Mouse (Mus musculus) ES-Bruce4 (cell line): ENCODE measurements around the gene Morn3. TPM values are rescaled to one million over a fixed set of nuclear protein-coding genes. Genes with fewer than 3 reads are reported as not detected.

ENCODE experiments used
- H3K27ac ChIP-seq: 2 replicates; pipeline ENCODE4 v1.5.1; 2012; ENCODE audit warnings: low read length, inconsistent platforms; ENCODE audit not compliant: insufficient read depth
- H3K27me3 ChIP-seq: 2 replicates; pipeline ENCODE4 v1.6.1; 2012; ENCODE audit warnings: mild to moderate bottlenecking, low read length, inconsistent platforms; ENCODE audit not compliant: control insufficient read depth, poor library complexity, insufficient read depth, severe bottlenecking
- H3K36me3 ChIP-seq: 2 replicates; pipeline ENCODE4 v1.6.1; 2012; ENCODE audit warnings: inconsistent platforms, mild to moderate bottlenecking, low read length, moderate library complexity; ENCODE audit not compliant: control insufficient read depth, poor library complexity, insufficient read depth, severe bottlenecking
- H3K4me1 ChIP-seq: one replicate; pipeline ENCODE4 v1.8.1; 2011; ENCODE audit warnings: low read length; ENCODE audit not compliant: control insufficient read depth, insufficient read depth
- H3K4me3 ChIP-seq: 2 replicates; pipeline ENCODE4 v1.5.1; 2011; ENCODE audit warnings: low read depth, mild to moderate bottlenecking, low read length
- H3K9ac ChIP-seq: 2 replicates; pipeline ENCODE4 v1.6.1; 2012; ENCODE audit warnings: low read depth, mild to moderate bottlenecking, inconsistent platforms; ENCODE audit not compliant: poor library complexity, severe bottlenecking
- H3K9me3 ChIP-seq: replicated peaks from 2 replicates; pipeline ENCODE4 v1.6.1; 2012; ENCODE audit warnings: mild to moderate bottlenecking, low read length, inconsistent platforms; ENCODE audit not compliant: control insufficient read depth, poor library complexity, insufficient read depth, severe bottlenecking
- CTCF ChIP-seq: IDR thresholded peaks from one replicate; pipeline ENCODE4 v1.8.1; 2011; ENCODE audit warnings: low read depth, low read length
- EP300 ChIP-seq: IDR thresholded peaks from 2 replicates; pipeline ENCODE4 v1.6.1; 2011; ENCODE audit warnings: low read depth, low read length; ENCODE audit not compliant: insufficient read depth
- POLR2A ChIP-seq: IDR thresholded peaks from one replicate; pipeline ENCODE4 v1.8.1; 2011; ENCODE audit warnings: low read length; ENCODE audit not compliant: insufficient read depth
- polyA plus RNA-seq: library from polyadenylated mRNA; stranded (reverse); fragments of >200 nt; gene quantifications from 2 replicates; pipeline ENCODE4 v1.2.4, GENCODE M21; 2011; ENCODE audit warnings: low read depth; ENCODE audit not compliant: missing spikeins, insufficient read depth, insufficient read length

Morn3 gene
- polyA plus RNA-seq, 1 experiment = not detected

GRCm38 (mm10) chr5:123086501-123086900 lies 39.7 kb upstream of the Morn3 start:
- Histone ChIP-seq H3K27ac (no peak overlapping the region), H3K9me3 (no peaks in the 10 kb centered on the region), H3K4me3 (no peak overlapping the region), H3K27me3 (no peaks in the 10 kb centered on the region), H3K4me1 (no peaks in the 10 kb centered on the region), H3K36me3 (no peaks in the 10 kb centered on the region), H3K9ac (no peak overlapping the region)
- TF ChIP-seq EP300 = no peak

- Histone ChIP-seq H3K27ac (no peak overlapping the region), H3K9me3 (no peaks in the 10 kb centered on the region)
These were observed 36.7 kb upstream of the Morn3 start for GRCm38 (mm10) chr5:123083340-123084050.

GRCm38 (mm10) chr5:123080510-123080909 lies 33.7 kb upstream of the Morn3 start:
- TF ChIP-seq CTCF (peak; percentile 25), POLR2A (no peak)
- Histone ChIP-seq H3K36me3 (no peaks in the 10 kb centered on the region), H3K27ac (no peak overlapping the region), H3K4me3 (no peak overlapping the region), H3K9me3 (no peaks in the 10 kb centered on the region), H3K4me1 (no peaks in the 10 kb centered on the region), H3K9ac (no peak overlapping the region), H3K27me3 (no peaks in the 10 kb centered on the region)

More at GRCm38 (mm10) chr5:123083340-123084050, 36.7 kb upstream of the Morn3 start:
- H3K27me3 ChIP-seq = no peaks in the 10 kb centered on the region
- no peaks in the 10 kb centered on the region for H3K36me3 ChIP-seq
- TF ChIP-seq CTCF = no peak
- TF ChIP-seq POLR2A = no peak
- TF ChIP-seq EP300 = no peak
- no peak overlapping the region for H3K4me3 ChIP-seq
- no peak overlapping the region for H3K9ac ChIP-seq
- H3K4me1 ChIP-seq = no peaks in the 10 kb centered on the region

- Histone ChIP-seq H3K9ac (no peak overlapping the region), H3K4me3 (no peak overlapping the region), H3K27me3 (no peaks in the 10 kb centered on the region), H3K9me3 (no peaks in the 10 kb centered on the region), H3K4me1 (no peaks in the 10 kb centered on the region), H3K27ac (no peak overlapping the region), H3K36me3 (no peaks in the 10 kb centered on the region)
- no peak for TF ChIP-seq POLR2A
- TF ChIP-seq EP300 = no peak
- no peak for TF ChIP-seq CTCF
These were observed 33.2 kb upstream of the Morn3 start for GRCm38 (mm10) chr5:123080041-123080440.

- H3K36me3 ChIP-seq = no peaks in the 10 kb centered on the region
- H3K9ac ChIP-seq = no peak overlapping the region
- no peaks in the 10 kb centered on the region for H3K4me1 ChIP-seq
- no peaks in the 10 kb centered on the region for H3K27me3 ChIP-seq
- H3K27ac ChIP-seq = no peak overlapping the region
- TF ChIP-seq CTCF (no peak), POLR2A (no peak), EP300 (no peak)
- no peaks in the 10 kb centered on the region for H3K9me3 ChIP-seq
- no peak overlapping the region for H3K4me3 ChIP-seq
These were observed 32.8 kb upstream of the Morn3 start for GRCm38 (mm10) chr5:123079568-123079967.

- no peaks in the 10 kb centered on the region for H3K36me3 ChIP-seq
- TF ChIP-seq POLR2A (no peak), EP300 (no peak), CTCF (no peak)
- H3K4me1 ChIP-seq = no peaks in the 10 kb centered on the region
- peak overlapping the region; percentile 89 for H3K4me3 ChIP-seq
- H3K27ac ChIP-seq = no peak overlapping the region
- H3K9me3 ChIP-seq = no peaks in the 10 kb centered on the region
- H3K9ac ChIP-seq = peak overlapping the region; percentile 71
- no peaks in the 10 kb centered on the region for H3K27me3 ChIP-seq
These were observed 29.8 kb upstream of the Morn3 start for GRCm38 (mm10) chr5:123076419-123077281.
